7 mouse cellular contexts compared by ENCODE assay signal in the genomic region with DNA sequence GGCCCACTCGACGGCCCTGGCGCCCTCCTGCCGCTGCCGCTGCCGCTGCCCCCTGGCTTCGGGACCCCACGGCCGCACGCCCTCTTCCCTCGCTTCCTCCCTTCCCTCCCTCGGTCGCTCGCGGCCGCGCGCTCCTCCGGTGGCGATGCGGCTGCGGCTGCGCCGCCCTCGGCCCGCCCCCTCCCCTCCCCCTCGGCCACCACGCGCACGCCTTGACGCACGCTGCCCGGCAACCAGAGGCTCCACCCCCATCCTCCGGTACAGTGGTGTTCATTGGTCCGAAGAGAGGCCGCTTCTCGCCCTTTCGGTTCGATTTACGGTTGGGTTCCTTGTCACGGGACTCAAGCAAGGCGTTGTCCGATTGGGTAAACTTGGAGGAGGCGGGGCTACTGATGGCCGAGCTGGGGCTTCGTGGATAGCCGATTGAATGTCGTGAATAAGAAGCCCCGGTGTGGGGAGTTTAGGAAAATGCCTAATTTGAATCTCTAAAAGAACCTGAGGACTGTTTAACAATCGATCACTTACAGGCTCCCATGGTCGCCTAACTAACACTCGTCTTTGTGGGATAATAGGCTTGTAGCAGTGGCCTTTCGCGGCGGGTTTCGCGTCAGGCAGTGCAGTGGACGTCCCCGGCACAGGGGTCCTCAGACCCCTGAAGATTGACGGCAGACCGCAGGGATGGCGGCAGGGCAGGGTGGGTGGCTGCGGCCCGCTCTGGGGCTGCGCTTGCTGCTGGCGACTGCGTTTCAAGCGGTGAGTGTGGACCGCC. TPM values are rescaled to one million over a fixed set of nuclear protein-coding genes. Genes with fewer than 3 reads are reported as not detected.
DNase-seq lines count a peak whose midpoint lies in the region; ATAC-seq lines count a peak whose summit lies in the region.

Gene Hs2st1 (minus strand): TSS at position 135 of the 769 bp plus-strand sequence.
Gene Selenof (plus strand): TSS at position 258 of the 769 bp plus-strand sequence.

- peak; percentile 98 for DNase-seq in adrenal gland, adult 2 months
- peak; percentile 99 for DNase-seq in embryo, embryonic 11.5 days (ENCODE audit: low read depth, low spot score)
- peak; percentile 92 to 96 for DNase-seq in gastrocnemius, postnatal 36 days
- peak; percentile 97 to 100 for DNase-seq in left cerebral cortex, postnatal 25 days (ENCODE audit: low spot score in 2 of 2)
- DNase-seq in midbrain, embryonic 10.5 days (ENCODE audit: low spot score), result peak; percentile 98
- peak; percentile 89 for DNase-seq in right cerebral cortex, postnatal 4 days

- H3K36me3 ChIP-seq in intestine, embryonic 15.5 days, result no peaks in the 10 kb centered on the region
- peaks cover 26% of the 10 kb centered on the region for H3K36me3 ChIP-seq in midbrain, embryonic 10.5 days

- H3K9ac ChIP-seq in intestine, embryonic 15.5 days, result peak within 1 kb of the TSS; percentile 94

- H3K4me2 ChIP-seq in intestine, embryonic 15.5 days (replicated peaks), result peak within 1 kb of the TSS; percentile 92

- intact Hi-C loops in gastrocnemius, postnatal 36 days (cut with DNase I), result loop anchor here (5.0 kb wide), 1 partner anchor 47 kb away; no protein-coding TSS in a partner anchor
- intact Hi-C loops in left cerebral cortex, postnatal 25 days (cut with DNase I), result loop anchor here (2.0 kb wide), 1 partner anchor 47 kb away; no protein-coding TSS in a partner anchor

- no peaks in the 10 kb centered on the region for H3K27me3 ChIP-seq in intestine, embryonic 15.5 days (replicated peaks)
- H3K27me3 ChIP-seq in midbrain, embryonic 10.5 days (ENCODE audit: low read depth, poor library complexity, severe bottlenecking), result no peaks in the 10 kb centered on the region

- peaks cover 8% of the 10 kb centered on the region for H3K4me1 ChIP-seq in intestine, embryonic 15.5 days (replicated peaks)
- H3K4me1 ChIP-seq in midbrain, embryonic 10.5 days, result peaks cover 33% of the 10 kb centered on the region

- 0% methylated on average over 47 of the region's 69 CpGs for WGBS in intestine, embryonic 15.5 days
- under 1% methylated on average over 57 of the region's 69 CpGs for WGBS in midbrain, embryonic 10.5 days

- peak; percentile 98 for ATAC-seq in intestine, embryonic 15.5 days

- peak within 1 kb of the TSS; percentile 91 for H3K27ac ChIP-seq in intestine, embryonic 15.5 days
- peak within 1 kb of the TSS; percentile 94 for H3K27ac ChIP-seq in midbrain, embryonic 10.5 days (replicated peaks)

- H3K4me3 ChIP-seq in intestine, embryonic 15.5 days (replicated peaks), result peak within 1 kb of the TSS; percentile 96
- peak within 1 kb of the TSS; percentile 77 for H3K4me3 ChIP-seq in midbrain, embryonic 10.5 days

- H3K9me3 ChIP-seq in intestine, embryonic 15.5 days, result no peaks in the 10 kb centered on the region
- no peaks in the 10 kb centered on the region for H3K9me3 ChIP-seq in midbrain, embryonic 10.5 days (replicated peaks)

RNA-seq across cellular contexts. Expression of gene Hs2st1, which starts in this region (rescaled TPM):
- total RNA-seq in adrenal gland, adult 2 months (2021), result 10 to 100 TPM; 18.9 to 20.1 TPM
- 2.7 and 2.8 TPM in 2 replicates for polyA plus RNA-seq in adrenal gland, adult 2 months (2012; rRNA removed)
- 10 to 100 TPM; 10.5 to 12.0 TPM for total RNA-seq in gastrocnemius, postnatal 36 days (2021)
- 9.4 and 10.3 TPM in 2 replicates for polyA plus RNA-seq in intestine, embryonic 15.5 days (2015; fragmentation: Nextera tagmentation; extraction: Ambion mirVana)
- 10 to 100 TPM; 49.4 to 52.5 TPM for total RNA-seq in left cerebral cortex, postnatal 25 days (2021)
- 14.9 and 15.1 TPM in 2 replicates for polyA plus RNA-seq in midbrain, embryonic 10.5 days (2016; fragmentation: Nextera tagmentation; extraction: Ambion mirVana)

RNA-seq across cellular contexts. Expression of gene Selenof, which starts in this region (rescaled TPM):
- total RNA-seq in adrenal gland, adult 2 months (2021), result 100 to 1,000 TPM; 353 to 369 TPM
- polyA plus RNA-seq in adrenal gland, adult 2 months (2012; rRNA removed), result 125 and 154 TPM in 2 replicates
- total RNA-seq in gastrocnemius, postnatal 36 days (2021), result 100 to 1,000 TPM in 1 of 2 experiments, 10 to 100 TPM in 1; 98.7 to 111 TPM
- polyA plus RNA-seq in intestine, embryonic 15.5 days (2015; fragmentation: Nextera tagmentation; extraction: Ambion mirVana), result 618 and 622 TPM in 2 replicates
- 100 to 1,000 TPM; 221 to 233 TPM for total RNA-seq in left cerebral cortex, postnatal 25 days (2021)
- polyA plus RNA-seq in midbrain, embryonic 10.5 days (2016; fragmentation: Nextera tagmentation; extraction: Ambion mirVana), result 513 and 526 TPM in 2 replicates

Comparison
In these comparisons a context has a peak if more than half of its experiments do, and no peak if none do; other contexts are left out.
1. Peak in every context shown above with its lines: DNase-seq, ATAC-seq, H3K4me3 ChIP-seq and H3K27ac ChIP-seq.